Mouse (Mus musculus) brain, adult 2 months (tissue): ENCODE measurements at regions not wholly inside any gene's neighbourhood (a gene's known extent, or its start where the extent isn't known, plus 50 kb on each side); places are given as distances from the start of the nearest gene placed in this dataset.

ENCODE experiments used
- DNase-seq: peaks from one replicate; pipeline ENCODE4 v3.0.0; 2011; ENCODE audit warnings: low read depth, low spot score

DNA sequence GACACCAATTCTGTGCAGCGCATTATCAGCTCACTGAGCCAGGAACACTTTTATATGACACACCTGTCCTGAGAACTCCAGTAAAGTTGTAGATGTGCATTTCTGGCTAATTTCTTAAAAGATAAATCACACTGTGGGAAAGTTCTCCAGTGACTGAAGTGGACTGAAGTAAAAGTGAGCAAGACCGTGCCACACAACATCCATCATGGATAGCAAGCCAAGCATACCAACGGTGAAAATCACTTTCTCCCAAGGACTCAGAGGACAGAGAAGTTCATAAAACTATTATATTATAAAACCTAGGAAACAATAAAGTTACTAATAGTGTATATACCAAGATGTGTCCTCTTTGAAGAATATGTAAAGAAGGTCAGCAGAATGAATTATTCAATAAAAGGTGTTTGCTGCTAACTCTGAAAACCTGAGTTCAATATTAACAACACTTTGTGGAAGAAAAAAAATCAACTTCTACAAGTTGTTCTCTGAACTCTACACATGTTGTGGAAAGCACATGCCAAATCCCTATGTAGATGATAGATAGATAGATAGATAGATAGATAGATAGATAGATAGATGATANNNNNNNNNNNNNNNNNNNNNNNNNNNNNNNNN is 298.2 kb upstream of the Igbp1b start:
- DNase-seq = no peak

DNA sequence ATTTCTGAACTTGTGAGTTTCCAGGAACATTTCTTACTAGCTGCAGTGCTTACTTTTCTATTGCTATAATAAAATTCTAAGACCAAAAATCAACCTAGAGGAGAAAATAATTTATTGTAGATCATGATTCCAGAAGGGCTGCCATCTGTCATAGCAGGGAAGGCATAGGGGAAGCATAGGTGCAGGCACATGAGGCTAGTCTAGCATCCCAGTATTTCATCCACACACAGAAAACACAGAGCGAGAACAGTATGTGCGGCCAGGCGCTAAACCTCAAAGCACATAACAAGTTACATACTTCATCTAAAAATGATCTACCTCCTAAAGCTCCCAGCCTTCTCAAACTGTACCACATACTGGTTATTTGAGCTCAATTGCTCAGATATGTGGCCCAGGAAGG is 292.5 kb upstream of the Igbp1b start:
- peak; percentile 43 for DNase-seq

DNA sequence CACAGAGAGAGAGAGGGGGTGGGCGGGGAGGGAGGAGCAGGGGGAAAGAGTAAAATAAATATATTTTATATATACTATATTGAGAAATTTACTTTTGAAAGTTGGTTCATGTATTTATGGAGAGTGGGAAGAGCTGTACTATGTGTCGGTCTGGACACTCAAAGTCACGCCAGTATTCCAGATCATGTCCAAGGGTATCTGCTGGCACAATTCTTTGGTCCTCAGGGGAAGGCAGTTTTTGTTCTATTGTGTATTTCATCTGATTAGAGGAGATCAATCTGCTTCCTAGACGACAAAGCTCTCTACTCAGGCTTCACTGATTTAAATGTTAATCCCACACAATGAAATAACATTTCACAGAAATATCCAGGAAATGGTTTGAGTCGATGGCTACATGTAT is 288.3 kb upstream of the Igbp1b start:
- no peak for DNase-seq

DNA sequence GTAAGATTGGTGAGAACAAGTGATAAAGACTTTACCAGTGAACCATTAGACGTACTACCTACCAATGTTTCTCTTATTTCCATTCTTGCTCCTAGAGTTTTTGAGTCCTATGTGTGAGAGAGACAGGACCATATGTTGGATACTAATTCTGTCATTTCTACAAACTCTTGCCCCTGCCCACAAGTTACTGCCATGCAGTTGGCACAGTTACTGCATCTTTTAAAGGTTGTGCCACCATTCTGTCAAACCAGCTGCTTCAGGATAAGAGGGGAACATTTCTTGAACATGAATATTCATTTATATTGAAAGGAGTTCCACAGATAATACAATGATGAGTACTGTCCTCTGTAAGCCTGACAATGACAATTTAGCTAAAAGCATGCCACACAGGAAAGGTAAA is 287.1 kb upstream of the Igbp1b start:
- DNase-seq = peak; percentile 71

DNA sequence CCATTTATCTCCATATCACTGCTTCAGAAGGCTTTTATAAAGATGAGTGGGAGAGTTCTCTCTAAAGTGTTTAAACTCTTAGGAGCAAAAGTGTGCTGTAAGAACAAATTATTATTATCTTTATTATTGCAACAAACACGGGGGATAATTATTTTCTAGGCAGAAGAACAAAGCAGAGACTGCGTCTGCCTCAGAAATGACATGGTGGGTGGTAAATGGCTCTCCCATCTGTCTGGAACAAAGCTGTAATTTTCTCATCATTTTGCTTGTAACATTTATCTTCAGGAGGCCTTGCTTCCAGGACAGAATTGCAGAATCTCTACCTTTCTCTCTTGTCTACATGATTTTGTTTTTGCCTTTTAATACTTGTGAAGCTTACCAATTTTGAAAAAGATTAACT is 261.8 kb upstream of the Igbp1b start:
- DNase-seq = peak; percentile 58

DNA sequence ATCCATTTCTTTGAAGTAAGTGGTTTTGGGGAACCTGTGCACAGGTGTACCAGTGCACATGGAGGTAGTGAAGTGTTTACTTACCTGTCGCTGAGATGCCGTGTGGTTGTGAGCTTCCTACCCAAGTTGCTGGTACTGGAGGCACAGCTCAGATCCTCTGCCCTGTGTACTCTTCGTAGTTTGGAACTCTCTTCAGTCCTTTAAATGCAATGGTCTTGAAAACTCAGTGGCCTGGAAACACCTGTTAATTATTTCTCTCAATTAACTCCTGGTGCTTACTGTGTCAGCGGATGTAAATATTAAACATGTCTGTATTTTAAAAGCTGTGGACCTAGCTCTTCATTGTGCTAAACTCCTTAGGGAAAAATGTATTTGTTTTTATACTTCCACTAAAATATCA is 261.2 kb upstream of the Igbp1b start:
- no peak for DNase-seq

DNA sequence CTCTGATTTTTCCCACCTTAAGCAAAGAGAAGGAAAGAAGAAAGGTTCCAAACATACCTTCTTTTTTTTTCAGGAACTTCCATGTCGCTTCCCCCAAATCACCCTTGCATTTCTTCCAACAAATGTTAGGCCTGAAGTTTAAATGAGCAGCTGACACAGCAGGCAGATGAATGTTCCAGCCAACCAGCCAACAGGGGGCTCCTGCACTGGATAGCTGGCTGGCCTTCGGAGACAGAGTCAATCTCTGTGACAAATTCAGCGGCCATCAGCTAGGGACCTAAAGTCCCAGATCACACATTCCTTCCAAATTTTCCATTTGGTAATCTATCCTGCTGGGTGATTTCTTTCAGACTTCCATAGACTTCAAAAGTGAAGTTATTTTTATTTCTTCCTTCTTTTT is 256.6 kb upstream of the Igbp1b start:
- peak; percentile 14 for DNase-seq

DNA sequence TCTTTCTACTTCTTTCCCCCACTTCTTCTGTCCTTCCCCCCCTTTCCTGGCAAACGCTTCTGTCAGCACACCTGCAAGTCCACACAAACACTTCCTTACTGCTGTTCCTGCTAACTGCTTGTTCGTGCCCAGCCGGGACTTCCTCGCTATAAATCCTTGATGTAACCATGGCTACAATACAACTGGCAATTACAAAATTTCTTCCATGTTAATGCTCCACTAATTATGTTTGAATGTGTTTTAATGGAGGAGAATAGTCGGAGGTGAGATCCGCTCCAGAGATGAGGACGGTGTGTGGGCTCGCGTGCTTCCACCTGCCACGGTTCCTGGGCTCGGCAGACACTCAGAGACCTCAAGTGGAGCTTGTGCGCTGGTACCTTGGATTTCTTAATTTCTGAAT is 215.3 kb upstream of the Igbp1b start:
- peak; percentile 24 for DNase-seq

DNA sequence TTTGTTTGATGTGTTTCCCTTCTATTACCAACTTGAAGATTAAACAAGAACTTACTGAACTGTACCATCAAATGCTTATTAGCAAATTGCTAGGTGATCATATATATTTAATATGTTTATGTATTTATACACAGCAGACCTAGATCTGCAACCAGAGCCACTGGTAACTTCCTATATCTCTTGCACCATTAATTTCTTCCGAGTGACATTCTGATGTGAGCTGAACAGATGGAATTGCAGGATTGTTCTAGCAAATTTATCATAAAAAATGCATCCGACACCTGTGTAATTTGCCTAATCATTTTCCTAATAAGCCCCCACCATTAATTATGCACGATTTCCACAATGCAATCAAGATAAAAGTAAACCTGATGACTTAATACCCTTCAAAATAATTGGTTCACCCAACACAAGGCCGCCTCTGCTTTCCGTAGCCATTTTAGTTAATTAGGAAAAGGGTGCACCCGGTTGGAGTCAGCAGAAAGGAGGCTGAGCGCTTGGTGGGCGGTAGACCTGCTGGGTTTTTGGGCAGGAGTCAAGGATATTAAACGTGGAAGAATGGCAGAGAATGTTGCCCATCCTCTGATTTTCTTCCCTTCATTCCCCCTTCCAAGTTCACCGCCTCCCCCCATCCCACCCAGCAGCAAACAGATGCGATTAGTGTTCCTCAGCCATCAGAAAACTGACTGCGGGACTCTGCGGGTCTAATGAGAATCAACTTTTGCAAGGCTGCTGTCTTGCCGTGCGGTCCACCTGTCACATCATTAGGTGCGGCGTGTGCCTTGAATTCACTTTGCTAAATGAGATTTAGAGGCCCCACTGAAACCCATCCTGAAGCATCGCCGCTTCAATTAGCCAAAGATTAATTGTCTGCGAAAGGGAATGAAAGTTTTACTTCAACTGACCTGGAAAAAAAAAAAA is 214.4 kb upstream of the Igbp1b start:
- DNase-seq = peak; percentile 5

DNA sequence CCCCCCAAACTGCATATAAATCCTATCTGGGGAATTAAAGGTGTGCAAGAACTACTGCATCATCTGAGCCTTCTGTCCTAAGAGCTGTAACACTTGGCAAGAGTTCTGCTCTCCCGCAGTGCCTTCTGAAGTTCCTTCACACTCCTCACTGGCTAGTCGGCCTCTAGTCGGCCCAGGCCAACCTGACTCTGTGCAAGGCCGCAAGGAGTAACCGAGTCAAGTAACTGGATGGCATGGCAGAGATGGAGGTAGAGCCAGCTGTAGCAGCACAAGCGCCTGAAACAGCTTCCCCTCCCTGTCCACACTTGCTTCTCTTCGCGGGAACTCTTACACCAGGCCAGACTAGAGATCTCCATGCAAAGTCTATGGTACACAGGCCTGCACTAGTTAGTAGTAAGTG is 179.7 kb upstream of the Igbp1b start:
- no peak for DNase-seq

DNA sequence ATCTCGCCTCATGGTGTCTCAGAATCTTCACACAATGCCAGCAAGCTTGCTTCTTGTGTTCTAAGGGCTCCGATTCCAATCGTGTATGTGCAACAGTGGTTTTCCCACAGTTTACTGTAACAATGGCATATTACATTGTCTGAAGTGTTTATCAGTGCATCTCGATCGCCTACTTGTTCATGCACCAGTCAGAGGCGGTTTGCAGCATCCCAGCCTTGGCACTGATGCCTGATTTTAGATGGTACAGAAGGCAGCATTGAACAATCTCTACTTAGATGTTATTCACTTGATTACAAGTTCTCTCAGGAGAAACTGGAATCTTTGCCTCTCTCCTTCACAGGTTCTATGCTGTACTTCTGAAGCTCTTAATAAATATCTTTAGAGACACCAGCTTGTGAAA is 176.5 kb upstream of the Igbp1b start:
- peak; percentile 28 for DNase-seq

DNA sequence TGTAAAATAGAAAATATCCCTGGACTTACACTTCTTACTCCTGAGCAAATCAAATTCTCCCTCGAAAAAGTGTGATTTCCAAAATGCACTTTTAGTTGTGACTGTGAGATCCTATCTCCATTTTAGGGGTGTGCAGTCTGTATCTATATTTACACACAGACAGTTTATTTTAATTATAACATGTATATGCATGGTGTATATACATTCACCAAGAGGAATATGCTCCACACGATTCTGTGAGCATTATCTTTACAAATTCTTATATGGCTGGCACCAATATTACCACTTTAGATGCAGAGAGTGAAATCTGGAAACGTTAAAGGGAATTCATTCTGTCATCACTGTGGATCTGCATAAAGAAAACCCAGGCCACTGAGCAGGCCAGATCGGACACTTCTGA is 143.5 kb upstream of the Igbp1b start:
- DNase-seq = peak; percentile 12

DNA sequence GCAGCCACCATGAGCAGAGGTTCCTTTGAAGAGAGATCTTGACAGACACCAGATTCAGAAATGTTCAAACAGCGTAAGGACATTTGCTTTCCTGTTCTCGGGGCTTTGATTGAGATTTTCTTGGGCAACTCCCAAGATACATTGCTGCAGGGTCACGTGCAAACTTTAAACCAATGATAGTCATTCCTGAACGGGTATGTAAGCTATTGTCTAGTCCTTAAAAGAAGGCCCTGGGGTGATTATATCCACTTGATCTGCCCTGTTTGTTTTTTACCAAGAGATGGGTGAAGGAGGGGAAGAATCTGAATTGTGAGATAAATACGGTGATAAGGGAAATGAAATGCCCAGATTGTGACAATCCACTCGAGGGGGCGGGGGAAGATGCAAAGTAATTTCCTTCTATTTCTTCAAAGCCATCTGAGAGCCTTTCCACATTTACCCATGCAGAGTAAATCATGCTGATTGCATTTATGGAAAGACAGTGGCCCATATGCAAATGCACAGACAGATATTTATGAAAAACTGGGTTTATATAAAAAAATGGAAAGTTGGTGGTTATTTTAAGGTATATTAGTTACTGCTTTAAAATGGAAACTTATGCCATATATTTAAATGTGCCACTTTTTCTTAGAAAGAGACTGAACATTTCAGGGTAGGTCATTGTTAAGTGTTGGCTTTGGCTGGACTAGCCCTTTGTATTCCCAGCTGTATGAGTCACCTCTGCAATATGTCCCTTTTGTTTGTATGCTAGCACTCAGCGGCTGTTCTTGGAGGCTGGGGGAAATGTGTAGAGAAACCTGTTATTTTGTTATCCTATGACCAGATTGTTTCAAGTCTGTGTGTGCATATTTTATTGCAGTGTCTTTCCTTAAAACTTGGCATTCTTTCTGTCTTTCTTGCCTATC is 142.7 kb upstream of the Igbp1b start:
- DNase-seq = peak; percentile 70

DNA sequence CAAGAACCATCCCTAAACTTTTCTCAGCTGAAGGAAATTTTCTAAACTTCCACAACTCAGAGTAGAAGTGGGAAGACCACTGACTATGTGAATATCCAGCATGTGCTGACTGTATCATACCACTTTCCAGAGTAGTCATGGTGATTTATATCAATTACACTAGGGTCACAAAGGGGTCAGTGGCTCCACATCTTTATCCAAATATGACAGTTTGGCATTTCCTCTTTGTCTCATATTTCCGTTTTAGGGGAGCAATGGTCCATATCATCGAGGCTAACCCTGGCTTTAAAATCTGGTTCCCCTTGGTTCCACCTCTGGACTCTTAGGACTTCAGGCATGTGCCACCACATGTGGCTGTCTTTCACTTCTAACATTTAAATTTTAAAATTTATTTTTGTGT is 136.4 kb upstream of the Igbp1b start:
- DNase-seq = no peak

DNA sequence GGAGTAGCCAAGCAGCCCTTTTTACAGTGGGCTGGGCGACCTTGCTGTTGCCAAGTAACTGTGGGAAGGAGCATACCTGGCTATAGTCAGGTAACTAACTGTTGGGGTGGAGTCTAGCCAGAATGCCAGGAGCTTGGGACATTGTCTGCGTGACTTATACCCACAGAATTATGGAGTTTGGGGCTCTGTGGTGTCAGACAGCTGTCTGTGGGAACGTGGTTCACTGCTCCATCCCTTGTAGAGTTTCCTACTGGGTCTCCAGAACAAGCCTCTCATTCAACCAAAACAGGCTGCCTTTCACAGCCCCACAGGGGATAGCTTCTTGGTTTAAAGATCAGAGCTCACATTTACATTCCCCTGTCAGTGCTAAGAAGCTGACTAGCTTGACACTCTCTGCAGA is 134.5 kb upstream of the Igbp1b start:
- no peak for DNase-seq

DNA sequence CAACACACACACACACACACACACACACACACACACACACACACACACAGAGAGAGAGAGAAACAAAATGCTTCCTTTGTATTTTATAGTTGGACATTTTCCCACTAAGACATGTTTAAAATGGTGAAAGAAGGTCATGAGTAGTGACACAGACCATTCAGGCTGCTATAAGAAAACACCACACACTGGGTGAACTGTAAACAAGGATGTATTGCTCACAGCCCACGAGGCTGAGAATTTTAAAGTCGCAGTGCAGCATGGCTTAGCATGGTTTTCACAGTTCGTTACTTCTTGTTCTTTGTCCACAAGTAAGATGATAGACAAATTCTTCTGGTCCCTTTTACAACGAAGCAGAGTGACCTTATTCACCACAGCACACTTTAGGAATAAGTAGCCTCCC is 124.6 kb upstream of the Igbp1b start:
- no peak for DNase-seq

DNA sequence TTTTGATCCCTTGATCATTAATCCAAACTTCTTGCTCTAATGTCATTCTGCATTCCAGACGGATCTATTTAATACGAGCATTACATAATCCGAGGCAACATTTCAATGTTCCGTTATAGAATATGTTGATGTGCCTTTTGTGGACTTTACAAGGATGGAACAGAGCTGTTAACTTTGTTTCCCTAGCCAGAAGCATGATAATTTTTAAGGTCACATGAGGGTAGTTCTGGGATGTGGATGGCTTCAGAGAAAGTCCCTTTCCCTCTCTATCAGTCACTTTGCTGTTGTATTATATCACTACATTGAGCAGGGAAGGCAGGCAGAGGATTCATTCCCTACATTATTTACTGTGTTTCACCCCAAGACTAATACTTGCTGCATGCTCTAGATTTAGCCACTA is 124.1 kb upstream of the Igbp1b start:
- DNase-seq = no peak

DNA sequence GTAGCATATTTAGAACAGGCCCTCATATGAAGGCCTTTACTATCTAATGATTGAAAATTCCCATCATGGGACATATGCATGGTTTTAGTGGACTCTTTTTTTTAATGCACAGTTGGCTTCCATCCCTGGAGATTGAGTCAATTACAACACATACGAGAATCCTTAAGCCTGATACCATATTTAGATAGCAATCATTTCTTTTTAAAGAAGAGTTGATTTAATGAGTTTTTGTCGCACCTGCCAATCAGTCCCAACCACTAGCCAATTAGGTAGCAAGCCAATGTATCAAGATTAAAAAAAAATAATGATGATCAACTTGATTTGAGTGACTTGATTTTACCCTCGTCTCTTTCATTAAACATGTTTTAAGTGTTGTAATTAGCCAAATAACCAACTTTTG is 103.6 kb upstream of the Igbp1b start:
- no peak for DNase-seq

DNA sequence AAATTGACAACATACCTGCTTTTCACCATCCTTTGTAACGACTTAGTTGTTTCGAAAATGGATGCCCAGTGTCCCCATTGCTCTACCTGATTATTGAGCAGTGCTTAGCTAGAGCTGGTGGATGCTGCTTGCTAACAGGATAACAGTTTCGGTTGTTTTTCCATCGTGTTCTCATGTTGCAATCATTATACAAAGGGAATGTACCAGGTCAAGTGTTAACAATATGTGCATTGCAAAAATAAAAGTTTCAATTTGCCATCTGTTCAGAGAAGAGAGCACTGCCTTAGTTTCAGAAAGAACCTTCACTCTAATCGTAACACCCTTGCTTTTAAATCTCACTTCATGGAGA is 96.6 kb upstream of the Igbp1b start:
- no peak for DNase-seq

DNA sequence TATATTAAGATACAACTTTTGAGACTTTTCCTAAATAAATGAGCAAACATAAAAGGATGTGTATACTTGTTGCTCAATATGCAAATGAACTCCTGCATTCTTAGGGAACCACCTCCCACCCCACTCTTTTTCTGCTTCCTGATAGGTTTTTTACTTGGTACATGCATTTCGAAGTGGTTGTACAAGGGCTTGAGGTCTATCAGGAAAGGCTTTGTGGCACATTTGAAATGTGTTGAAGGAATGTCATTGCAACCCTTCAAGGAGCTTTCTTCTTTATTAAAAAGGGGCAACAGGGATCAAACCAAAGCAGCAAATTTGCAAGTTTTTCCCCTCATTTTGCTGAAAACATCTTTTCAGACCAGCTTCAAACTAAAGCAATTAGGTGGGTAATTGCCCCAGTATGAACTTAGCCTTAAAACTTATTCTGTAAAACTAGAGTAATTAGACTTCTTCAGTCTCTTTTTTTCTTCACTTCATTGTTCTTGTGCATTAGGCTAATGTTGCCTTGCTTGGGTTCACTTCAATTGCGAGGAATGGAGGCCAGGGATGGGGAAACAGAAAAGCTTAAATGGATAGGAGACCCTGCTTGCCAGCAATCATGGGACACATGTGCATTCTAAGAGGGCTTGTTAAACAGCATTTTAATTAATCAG is 96.1 kb upstream of the Igbp1b start:
- no peak for DNase-seq

DNA sequence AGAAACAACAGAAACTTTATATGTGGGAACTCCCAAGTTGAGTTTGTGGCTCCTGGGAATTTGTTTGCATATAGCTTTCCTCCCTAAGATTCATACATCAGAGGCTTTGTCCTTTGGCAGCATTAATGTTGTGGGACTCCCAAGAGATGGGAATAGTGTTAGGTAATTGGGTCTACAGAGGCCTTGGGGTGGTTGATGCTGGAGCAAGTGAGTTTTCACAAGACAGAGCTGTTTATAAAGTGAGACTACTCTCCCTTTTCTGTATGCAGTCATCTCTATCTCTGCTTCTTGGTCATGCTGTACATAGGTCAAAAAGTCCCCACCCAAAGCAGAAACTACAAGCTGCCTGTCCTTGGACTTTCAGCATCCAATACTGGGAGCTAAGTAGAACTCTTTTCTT is 59.4 kb upstream of the Igbp1b start:
- DNase-seq = no peak
